Mouse (Mus musculus) MN1 (cell line): ENCODE data around the gene Pltp.
"Not testable (repeated sequence)": the region's sequence is repeated elsewhere in the genome, so short reads cannot be mapped to it uniquely, and the experiment has no call there.

Experiments
- DNase-seq: peaks from one replicate; pipeline ENCODE4 v3.0.0-alpha.2; 2016; ENCODE audit warnings: low spot score

Gene Pltp

DNA sequence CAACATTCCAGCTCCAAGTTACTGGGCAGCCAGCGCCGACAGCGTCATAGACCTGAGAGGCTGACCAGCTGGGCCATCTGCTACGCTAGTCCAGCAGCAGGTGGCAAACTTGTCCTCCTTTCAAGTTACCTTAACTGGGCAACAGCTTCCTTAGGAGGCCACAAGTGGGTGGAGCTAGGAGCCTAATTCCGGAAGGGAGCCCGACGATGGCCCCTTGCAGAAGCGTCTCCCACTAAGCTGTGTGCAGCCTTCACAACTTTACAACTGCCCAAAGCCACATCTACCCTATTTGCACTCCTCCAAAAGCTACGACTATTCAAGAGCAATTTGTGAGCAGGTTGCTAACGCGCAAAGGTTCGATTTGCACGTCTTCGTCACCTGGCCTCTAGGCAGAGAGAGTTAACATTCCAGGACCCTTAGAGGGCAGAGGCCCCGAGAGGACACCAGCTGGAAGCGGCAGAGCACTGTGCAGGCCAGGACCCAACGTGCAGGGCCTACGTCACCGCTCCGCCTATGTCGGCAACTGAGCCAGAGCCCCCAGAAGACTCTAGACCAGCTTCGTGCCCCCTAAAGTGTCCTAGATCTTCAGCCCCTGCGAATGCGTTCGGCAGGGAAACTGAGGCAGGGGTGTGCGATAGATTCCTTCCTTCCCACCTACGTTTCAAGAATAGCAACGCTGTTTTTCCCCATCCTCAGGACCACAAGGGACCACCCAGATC is 21.2 kb upstream of the Pltp start:
- peak; percentile 82 for DNase-seq

- DNase-seq: not testable (repeated sequence)
Measured at GRCm38 (mm10) chr2:164877376-164878215, 20.1 kb upstream of the Pltp start.

- not testable (repeated sequence) for DNase-seq
Measured at GRCm38 (mm10) chr2:164875648-164876047, 18.1 kb upstream of the Pltp start.

DNA sequence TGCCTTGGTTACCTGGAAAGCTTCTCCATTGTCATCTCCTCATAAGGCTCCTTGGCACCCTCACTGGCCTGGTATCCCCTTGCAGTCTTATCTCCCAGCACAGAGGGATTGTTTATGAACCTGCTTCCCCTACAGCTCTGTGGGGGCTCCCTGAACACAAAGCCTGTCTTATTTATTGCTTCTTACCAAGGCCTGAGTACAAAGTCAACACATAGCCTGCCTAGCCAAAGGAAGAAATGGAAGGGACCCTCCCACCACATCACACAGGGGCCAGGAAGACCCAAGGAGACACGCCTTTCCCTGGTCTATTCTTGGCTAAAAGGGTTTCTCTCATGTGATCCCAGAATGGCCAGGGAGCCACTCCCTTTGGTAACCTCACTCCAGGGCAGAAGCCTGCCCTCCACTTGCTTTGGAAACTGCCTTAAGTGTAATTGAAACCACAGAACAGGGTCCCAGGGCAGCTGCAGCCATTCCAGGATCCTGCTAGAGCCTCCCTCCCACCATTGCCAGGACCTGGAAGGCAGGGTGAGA is 16.8 kb upstream of the Pltp start:
- no peak for DNase-seq

- no peak for DNase-seq
Measured at GRCm38 (mm10) chr2:164873621-164874020, 16.1 kb upstream of the Pltp start.

GRCm38 (mm10) chr2:164871602-164872303 is 14.2 kb upstream of the Pltp start:
- no peak for DNase-seq

DNA sequence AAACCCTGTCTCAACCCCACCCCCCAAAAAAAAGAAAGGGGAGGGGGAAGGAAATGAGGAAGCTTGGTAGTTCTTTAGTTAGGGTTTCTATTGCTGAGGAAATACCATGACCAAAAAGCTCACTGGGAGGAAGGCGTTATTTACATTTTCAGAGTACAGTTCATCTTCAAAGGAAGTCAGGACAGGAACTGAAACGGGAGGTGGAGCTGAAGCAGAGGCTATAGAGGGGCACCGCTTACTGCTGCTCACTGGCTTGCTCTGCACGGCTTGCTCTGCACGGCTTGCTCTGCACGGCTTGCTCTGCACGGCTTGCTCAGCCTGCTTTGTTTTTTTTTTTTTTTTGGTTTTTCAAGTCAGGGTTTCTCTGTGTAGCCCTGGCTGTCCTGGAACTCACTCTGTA is 11.0 kb upstream of the Pltp start:
- no peak for DNase-seq

GRCm38 (mm10) chr2:164867566-164867965 is 10.1 kb upstream of the Pltp start:
- DNase-seq: no peak

DNA sequence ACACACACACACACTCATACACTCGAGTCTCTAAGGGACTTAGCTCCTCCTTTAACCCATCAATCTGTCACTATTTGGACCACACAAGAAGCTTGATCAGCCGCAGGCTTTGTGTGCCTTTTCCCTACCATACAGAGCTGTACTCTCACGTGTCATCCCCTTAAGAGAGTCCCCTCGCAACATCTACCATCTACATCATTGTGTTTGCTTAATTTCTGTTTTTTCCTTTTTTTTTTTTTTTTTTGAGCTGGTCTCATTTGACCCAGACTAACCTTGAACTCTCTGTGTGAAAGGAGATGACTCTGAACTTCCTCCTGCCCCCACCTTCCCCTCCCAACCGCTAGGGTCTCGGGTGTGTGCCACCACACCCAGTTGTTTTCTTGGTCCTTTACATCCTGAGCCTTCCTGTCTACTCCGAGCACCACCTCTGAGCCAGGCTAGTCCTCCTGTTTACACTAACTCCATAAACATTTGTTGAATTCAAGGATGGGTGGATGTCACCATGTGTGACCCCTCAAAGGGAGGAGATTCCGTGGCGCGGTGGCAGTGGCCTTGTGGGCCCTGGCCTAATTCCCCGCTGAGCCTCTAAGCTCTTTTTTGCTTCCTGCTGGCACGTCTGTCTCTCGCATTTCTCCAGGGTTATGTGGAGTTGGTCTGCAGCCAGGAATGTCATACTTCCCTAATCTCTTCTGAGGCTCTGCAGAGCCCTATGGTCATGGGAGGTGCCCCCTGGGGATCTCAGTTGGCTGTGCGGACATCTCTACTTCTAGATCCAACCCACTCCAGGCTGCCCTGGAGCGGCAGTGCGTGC is 9.4 kb upstream of the Pltp start:
- DNase-seq: peak; percentile 94

- no peak for DNase-seq
Measured at GRCm38 (mm10) chr2:164864593-164864992, 7.1 kb upstream of the Pltp start.

DNA sequence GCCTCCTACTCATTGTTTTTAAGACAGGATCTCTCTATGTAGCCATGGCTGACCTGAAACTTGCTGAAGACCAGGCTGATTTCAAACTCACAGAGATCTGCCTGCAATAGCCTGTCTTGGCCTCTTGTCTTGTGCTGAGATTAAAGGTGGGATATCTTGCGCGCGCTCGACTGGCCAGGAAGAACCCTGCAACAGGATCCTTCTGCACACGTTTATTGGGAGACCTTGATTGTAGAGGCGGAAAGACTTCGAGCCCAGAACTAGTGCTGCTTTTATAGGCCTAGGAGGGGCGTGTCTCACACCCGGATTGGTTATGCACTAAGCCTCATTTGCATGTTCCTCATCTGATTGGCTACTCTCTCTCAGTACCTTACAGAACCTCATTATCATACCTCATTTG is 5.9 kb upstream of the Pltp start:
- DNase-seq: not testable (repeated sequence)

- peak; percentile 90 for DNase-seq
Measured at GRCm38 (mm10) chr2:164862179-164862861, 4.8 kb upstream of the Pltp start.

GRCm38 (mm10) chr2:164861094-164861493 is 3.6 kb upstream of the Pltp start:
- DNase-seq: no peak

GRCm38 (mm10) chr2:164859640-164860432 is 2.3 kb upstream of the Pltp start:
- no peak for DNase-seq

GRCm38 (mm10) chr2:164859155-164859554 is 1.6 kb upstream of the Pltp start:
- no peak for DNase-seq

DNA sequence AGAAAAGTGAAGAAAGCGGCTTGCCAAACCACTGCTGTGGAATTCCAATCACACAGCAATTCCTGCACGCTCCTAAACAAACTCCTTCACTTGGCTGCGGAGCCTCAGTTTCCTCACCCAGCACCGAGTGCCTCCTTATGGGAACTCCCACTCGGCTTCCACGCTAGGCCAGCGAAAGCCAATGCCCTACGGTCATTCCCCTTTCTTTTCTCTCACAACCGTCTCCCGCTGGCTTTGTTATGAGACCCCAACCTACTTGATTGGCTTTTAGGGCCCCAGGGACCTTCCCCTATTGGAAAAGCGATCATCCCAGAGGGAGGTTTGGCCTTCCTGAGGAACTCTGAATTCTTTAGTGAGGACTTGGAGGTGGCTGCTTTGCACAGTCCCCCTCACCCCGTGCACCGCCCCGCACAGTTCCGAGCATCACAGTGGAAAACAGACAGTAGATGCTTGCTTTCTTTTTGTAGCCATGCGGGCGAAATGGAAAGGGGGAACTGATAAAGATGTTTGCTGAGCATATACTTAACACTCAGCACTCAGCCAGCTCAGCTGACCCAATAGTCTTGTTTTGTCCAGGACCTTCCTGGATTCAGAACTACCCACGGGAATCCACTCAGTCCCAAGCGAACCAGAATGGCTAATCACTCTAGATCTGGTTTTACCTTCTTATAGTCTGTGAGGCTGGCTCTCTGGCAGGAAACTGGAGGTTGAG is 487 bp upstream of the Pltp start:
- no peak for DNase-seq

DNA sequence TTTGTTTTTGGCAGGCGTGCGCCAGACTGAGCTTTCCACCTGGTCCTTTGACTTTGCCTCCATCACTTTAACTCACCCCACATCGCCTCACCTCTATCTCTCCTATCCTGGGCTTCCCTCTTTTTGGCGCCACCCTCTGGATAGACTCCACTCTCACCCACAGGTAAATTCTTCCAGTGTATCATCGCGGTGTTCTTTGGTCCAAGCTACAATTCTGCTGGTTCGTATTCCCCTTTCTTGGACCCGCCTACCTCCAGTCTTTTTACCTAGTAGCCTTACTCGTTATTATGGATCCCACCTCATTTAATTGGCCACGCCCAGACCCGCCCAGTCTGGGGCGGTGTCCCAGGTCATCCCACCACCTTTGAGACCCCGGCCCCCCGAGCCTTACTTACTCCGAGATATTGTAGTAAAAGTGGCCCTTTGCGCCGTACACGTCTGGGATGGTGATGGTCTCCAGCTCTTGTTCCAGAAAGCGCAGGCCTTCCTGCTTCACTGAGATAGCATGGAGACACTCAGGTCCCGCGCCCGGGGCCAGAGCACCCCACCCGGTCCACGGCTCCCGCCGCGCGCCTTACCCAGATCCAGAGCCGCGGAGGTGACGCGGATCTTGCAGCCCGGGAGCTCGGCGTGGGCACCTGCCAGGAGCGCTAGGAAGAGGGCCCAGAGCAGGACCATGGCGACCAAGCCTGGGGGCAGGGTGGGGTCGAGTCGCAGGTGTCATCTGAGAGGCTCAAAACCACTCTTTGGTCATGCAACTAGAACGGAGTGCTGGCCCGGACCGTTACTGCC is 1.0 kb downstream of the Pltp start:
- DNase-seq: peak; percentile 37

GRCm38 (mm10) chr2:164855572-164855971 is 1.9 kb downstream of the Pltp start:
- not testable (repeated sequence) for DNase-seq

DNA sequence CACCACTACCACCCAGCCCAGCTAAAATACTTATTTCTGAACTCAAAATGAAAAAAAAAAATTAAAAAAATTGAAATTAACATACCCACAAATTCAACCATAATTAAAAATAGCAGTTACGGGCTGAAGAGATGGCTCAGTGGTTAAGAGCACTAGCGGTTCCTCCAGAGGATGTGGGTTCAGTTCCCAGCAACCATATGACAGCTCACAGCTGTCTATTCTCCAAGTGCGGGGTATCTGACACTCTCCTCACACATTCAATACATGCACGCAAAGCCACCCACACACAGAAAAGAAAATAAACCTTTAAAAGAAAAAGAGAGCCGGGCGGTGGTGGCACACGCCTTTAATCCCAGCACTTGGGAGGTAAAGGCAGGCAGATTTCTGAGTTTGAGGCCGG is 7.5 kb downstream of the Pltp start:
- no peak for DNase-seq
